Mouse (Mus musculus) CD4-positive, CD25-positive, alpha-beta regulatory T cell (primary cell): ENCODE data around the gene Catsperz. TPM values are rescaled to one million over a fixed set of nuclear protein-coding genes. Genes with fewer than 3 reads are reported as not detected.

Experiments used
- polyA plus RNA-seq: library from polyadenylated mRNA; unstranded; fragments of 100-300 nt; shearing (Covaris generic); gene quantifications from one replicate; pipeline ENCODE4 v1.2.1, GENCODE M21; 2017

The Catsperz gene
- not detected for polyA plus RNA-seq

GRCm38 (mm10) chr19:6925307-6925573 lies at the start of gene Catsperz:
Gene Catsperz (minus strand): TSS chr19:6925380.

GRCm38 (mm10) chr19:6974211-6975205 lies 49.3 kb upstream of the Catsperz start, which contains the start of gene Ppp1r14b:
Gene Ppp1r14b (plus strand): TSS chr19:6974968.

GRCm38 (mm10) chr19:6942249-6942691 lies 17.1 kb upstream of the Catsperz start, which contains the start of gene Gpr137:
Gene Gpr137 (minus strand): TSS chr19:6942480.

GRCm38 (mm10) chr19:6941372-6942248 lies 16.4 kb upstream of the Catsperz start, which contains the start of gene Bad:
Gene Bad (plus strand): TSS chr19:6941861.

GRCm38 (mm10) chr19:6934195-6934977 lies 9.2 kb upstream of the Catsperz start, which contains the start of gene Kcnk4:
Gene Kcnk4 (minus strand): TSS chr19:6934515.

GRCm38 (mm10) chr19:6921647-6922567 lies 3.3 kb downstream of the Catsperz start, which contains the start of gene Esrra:
Gene Esrra (minus strand): TSS chr19:6921813.

GRCm38 (mm10) chr19:6909507-6910289 lies 15.5 kb downstream of the Catsperz start, which contains the start of the genes Trmt112 and Prdx5:
Gene Trmt112 (plus strand): TSS chr19:6909698.
Gene Prdx5 (minus strand): TSS chr19:6910106.

Other genes starting within 250 kb of the Catsperz start
- 45.6 TPM for gene Rps6ka4, start 84.7 kb downstream of the Catsperz start, polyA plus RNA-seq
- gene Ccdc88b, start 67.2 kb downstream of the Catsperz start, polyA plus RNA-seq = 46.8 TPM
- 169 TPM for gene Trmt112, start 15.7 kb downstream of the Catsperz start, polyA plus RNA-seq
- gene Prdx5, start 15.3 kb downstream of the Catsperz start, polyA plus RNA-seq = 240 TPM
- 24.5 TPM for gene Esrra, start 3.6 kb downstream of the Catsperz start, polyA plus RNA-seq
- gene Kcnk4, start 9.1 kb upstream of the Catsperz start, polyA plus RNA-seq = 0.26 TPM
- gene Bad, start 16.5 kb upstream of the Catsperz start, polyA plus RNA-seq = 31.7 TPM
- gene Gpr137, start 17.1 kb upstream of the Catsperz start, polyA plus RNA-seq = 15.2 TPM
- 185 TPM for gene Ppp1r14b, start 49.6 kb upstream of the Catsperz start, polyA plus RNA-seq
- 30.8 TPM for gene Plcb3, start 51.1 kb upstream of the Catsperz start, polyA plus RNA-seq
- gene Fkbp2, start 55.1 kb upstream of the Catsperz start, polyA plus RNA-seq = 40.8 TPM
- gene Vegfb, start 62.3 kb upstream of the Catsperz start, polyA plus RNA-seq = 9.3 TPM
- gene Dnajc4, start 67.2 kb upstream of the Catsperz start, polyA plus RNA-seq = 57.7 TPM
- 25.7 TPM for gene Nudt22, start 70.7 kb upstream of the Catsperz start, polyA plus RNA-seq
- gene Trpt1, start 70.8 kb upstream of the Catsperz start, polyA plus RNA-seq = 5.3 TPM
- gene Fermt3, start 94.1 kb upstream of the Catsperz start, polyA plus RNA-seq = 376 TPM
- gene Stip1, start 114.6 kb upstream of the Catsperz start, polyA plus RNA-seq = 163 TPM
- gene Macrod1, start 131.4 kb upstream of the Catsperz start, polyA plus RNA-seq = 26.0 TPM
- gene Flrt1, start 180.3 kb upstream of the Catsperz start, polyA plus RNA-seq = 0.04 TPM